Mouse (Mus musculus) ES-Bruce4 (cell line): ENCODE data around the gene Fdxacb1.

Source experiments
- CTCF ChIP-seq: IDR thresholded peaks from one replicate; pipeline ENCODE4 v1.8.1; 2011; ENCODE audit warnings: low read depth, low read length
- EP300 ChIP-seq: IDR thresholded peaks from 2 replicates; pipeline ENCODE4 v1.6.1; 2011; ENCODE audit warnings: low read depth, low read length; ENCODE audit not compliant: insufficient read depth
- POLR2A ChIP-seq: IDR thresholded peaks from one replicate; pipeline ENCODE4 v1.8.1; 2011; ENCODE audit warnings: low read length; ENCODE audit not compliant: insufficient read depth

DNA sequence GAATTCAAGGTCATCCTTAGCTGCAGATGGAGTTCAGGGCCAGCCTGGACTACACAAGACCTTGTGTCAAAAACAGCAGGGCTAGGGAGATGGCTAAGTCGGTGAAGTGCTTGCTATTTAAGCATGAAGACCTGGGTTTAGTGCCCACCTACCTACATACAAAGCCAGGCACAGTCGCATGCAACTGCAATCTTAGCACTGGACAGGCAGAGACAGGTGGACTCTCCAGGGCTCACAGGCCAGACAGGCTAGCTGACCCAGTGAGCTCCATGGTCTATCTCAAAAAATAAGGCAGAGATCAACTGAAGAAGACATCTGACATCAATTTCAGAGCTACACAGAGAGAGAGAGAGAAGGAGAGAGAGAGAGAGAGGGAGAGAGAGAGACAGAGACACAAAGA, 43.9 kb upstream of the Fdxacb1 start:
- no peak for TF ChIP-seq CTCF
- no peak for TF ChIP-seq POLR2A
- no peak for TF ChIP-seq EP300
